Mouse (Mus musculus) CH12.LX (cell line): Measurements from ENCODE around the gene Tram2. TPM values are rescaled to one million over a fixed set of nuclear protein-coding genes. Genes with fewer than 3 reads are reported as not detected.

Source experiments
- DNase-seq: peaks from one replicate; pipeline ENCODE4 v3.0.0-alpha.2; 2013; ENCODE audit errors: extremely low read depth
- H3K27ac ChIP-seq: 2 replicates; pipeline ENCODE4 v1.5.1; 2012; ENCODE audit warnings: low read depth, mild to moderate bottlenecking, control low read depth, moderate library complexity; ENCODE audit not compliant: insufficient read depth
- H3K27me3 ChIP-seq: replicated peaks from 2 replicates; pipeline ENCODE3; 2012; ENCODE audit warnings: inconsistent platforms
- H3K36me3 ChIP-seq, 2 experiments: replicated peaks in 1 of 2; 2 replicates each; pipeline versions ENCODE3 to v1.6.1; 2012; ENCODE audit warnings: inconsistent platforms in 1 of 2, low read length in 1 of 2, mild to moderate bottlenecking in 1 of 2, mixed read lengths in 1 of 2, moderate library complexity in 1 of 2; ENCODE audit not compliant: control insufficient read depth in 1 of 2, insufficient read depth in 1 of 2
- H3K4me1 ChIP-seq, 2 experiments: 2 replicates each; pipeline ENCODE4 v1.6.1; 2012; ENCODE audit warnings: inconsistent platforms in 1 of 2, moderate library complexity in 1 of 2; ENCODE audit not compliant: insufficient read depth in 2 of 2, control insufficient read depth in 1 of 2
- H3K4me2 ChIP-seq: 2 replicates; pipeline ENCODE4 v1.6.1; 2012; ENCODE audit warnings: low read depth, mild to moderate bottlenecking, control low read depth; ENCODE audit not compliant: poor library complexity, insufficient read depth, severe bottlenecking
- H3K4me3 ChIP-seq, 3 experiments: fragments of 150-350 bp in 1 of 3; sonication (generic) in 1 of 3; replicated peaks in 1 of 3; 2 replicates each; pipeline versions ENCODE3 to v1.5.1; 2011 to 2012; ENCODE audit warnings: low read depth in 2 of 3, low read length in 2 of 3, mild to moderate bottlenecking in 2 of 3, moderate library complexity in 2 of 3, control low read depth in 1 of 3, improper control_type of control experiment in 1 of 3, inconsistent platforms in 1 of 3, mixed read lengths in 1 of 3; ENCODE audit not compliant: poor library complexity in 1 of 3
- H3K79me2 ChIP-seq: replicated peaks from 2 replicates; pipeline ENCODE4 v1.6.1; 2012; ENCODE audit warnings: mild to moderate bottlenecking, moderate library complexity; ENCODE audit not compliant: control insufficient read depth, poor library complexity, insufficient read depth, severe bottlenecking; ENCODE audit errors: extremely low read depth
- H3K9ac ChIP-seq: 2 replicates; pipeline ENCODE4 v1.6.1; 2012; ENCODE audit warnings: low read depth, mild to moderate bottlenecking, control low read depth, moderate library complexity; ENCODE audit not compliant: insufficient read depth
- H3K9me3 ChIP-seq: replicated peaks from 2 replicates; pipeline ENCODE3; 2012; ENCODE audit warnings: low read length, inconsistent platforms, mixed read lengths
- CHD2 ChIP-seq: IDR thresholded peaks from 2 replicates; pipeline ENCODE4 v1.6.1; 2011; ENCODE audit warnings: low read length, improper control_type of control experiment
- ETS1 ChIP-seq: conservative IDR thresholded peaks from 2 replicates; pipeline ENCODE4 v1.6.1; 2012; ENCODE audit warnings: low read depth, mild to moderate bottlenecking, inconsistent platforms, low read length, improper control_type of control experiment, moderate library complexity
- GABPA ChIP-seq: IDR thresholded peaks from 2 replicates; pipeline ENCODE4 v1.6.1; 2012; ENCODE audit warnings: low read depth, low read length, improper control_type of control experiment, inconsistent platforms; ENCODE audit not compliant: insufficient replicate concordance
- KAT2A ChIP-seq: IDR thresholded peaks from 2 replicates; pipeline ENCODE4 v1.6.1; 2012; ENCODE audit warnings: low read length, improper control_type of control experiment, inconsistent platforms; ENCODE audit not compliant: insufficient replicate concordance
- MAFK ChIP-seq: IDR thresholded peaks from 2 replicates; pipeline ENCODE4 v1.6.1; 2011; ENCODE audit warnings: low read length, improper control_type of control experiment; ENCODE audit not compliant: insufficient replicate concordance
- MAX ChIP-seq: IDR thresholded peaks from 2 replicates; pipeline ENCODE4 v1.6.1; 2011; ENCODE audit warnings: low read length, improper control_type of control experiment
- MXI1 ChIP-seq: IDR thresholded peaks from 2 replicates; pipeline ENCODE4 v1.6.1; 2011; ENCODE audit warnings: mild to moderate bottlenecking, low read depth, low read length, improper control_type of control experiment
- MYC ChIP-seq: IDR thresholded peaks from 2 replicates; pipeline ENCODE4 v1.6.1; 2011; ENCODE audit warnings: low read depth, mild to moderate bottlenecking, improper control_type of control experiment, low read length
- PAX5 ChIP-seq: IDR thresholded peaks from 2 replicates; pipeline ENCODE4 v1.6.1; 2012; ENCODE audit warnings: low read length, inconsistent platforms, mixed read lengths
- POLR2A ChIP-seq: IDR thresholded peaks from 2 replicates; pipeline ENCODE4 v1.6.1; 2011; ENCODE audit warnings: low read depth, mild to moderate bottlenecking, improper control_type of control experiment, low read length
- RCOR1 ChIP-seq: conservative IDR thresholded peaks from 2 replicates; pipeline ENCODE4 v1.6.1; 2012; ENCODE audit warnings: low read depth, mild to moderate bottlenecking, inconsistent platforms, low read length, improper control_type of control experiment
- SIN3A ChIP-seq: IDR thresholded peaks from 2 replicates; pipeline ENCODE4 v1.6.1; 2012; ENCODE audit warnings: low read length, improper control_type of control experiment, inconsistent platforms
- TCF12 ChIP-seq: IDR thresholded peaks from 2 replicates; pipeline ENCODE4 v1.6.1; 2014; ENCODE audit warnings: low read depth, mild to moderate bottlenecking, inconsistent platforms, low read length, improper control_type of control experiment
- UBTF ChIP-seq: IDR thresholded peaks from 2 replicates; pipeline ENCODE4 v1.6.1; 2012; ENCODE audit warnings: low read depth, mild to moderate bottlenecking, inconsistent platforms, low read length, improper control_type of control experiment, moderate library complexity
- ZC3H11A ChIP-seq: IDR thresholded peaks from 2 replicates; pipeline ENCODE4 v1.6.1; 2012; ENCODE audit warnings: low read depth, mild to moderate bottlenecking, inconsistent platforms, low read length, improper control_type of control experiment
- ZKSCAN1 ChIP-seq: IDR thresholded peaks from 2 replicates; pipeline ENCODE4 v1.6.1; 2012; ENCODE audit warnings: low read depth, inconsistent platforms, low read length, improper control_type of control experiment, borderline replicate concordance
- ZMIZ1 ChIP-seq: IDR thresholded peaks from 2 replicates; pipeline ENCODE4 v1.6.1; 2012; ENCODE audit warnings: low read depth, mild to moderate bottlenecking, inconsistent platforms, low read length, improper control_type of control experiment
- dilution Hi-C: fragments of 300-500 bp; cut with MboI; formaldehyde crosslinking; loops from 2 replicates; pipeline ENCODE4 v1.14.3; 2020; ENCODE audit warnings: low sequenced_read_pairs; ENCODE audit not compliant: extremely low pct_unique_long_range_greater_than_20kb, extremely low pct_ligation_motif_present
- in situ Hi-C: fragments of 300-500 bp; cut with MboI; formaldehyde crosslinking; loops from 3 replicates; pipeline ENCODE4 v1.14.3; 2019; ENCODE audit warnings: low sequenced_read_pairs, low pct_ligation_motif_present, low pct_unique_long_range_greater_than_20kb, mixed read lengths
- polyA plus RNA-seq: library from polyadenylated mRNA; unstranded; fragments of >175 nt; gene quantifications from 2 replicates; pipeline ENCODE4 v1.2.1, GENCODE M21; 2012; ENCODE audit warnings: low read depth; ENCODE audit not compliant: insufficient read length
- total RNA-seq, 2 experiments: library from RNA; depleted of rRNA; stranded (reverse); fragments of 300-350 nt in 1 of 2; fragments of >200 nt in 1 of 2; gene quantifications; 2 replicates each; pipeline ENCODE4 v1.2.3; 2012 to 2014

The Tram2 gene
- total and polyA plus RNA-seq, 3 experiments = 1.9 to 6.6 (median 2.4) TPM

DNA sequence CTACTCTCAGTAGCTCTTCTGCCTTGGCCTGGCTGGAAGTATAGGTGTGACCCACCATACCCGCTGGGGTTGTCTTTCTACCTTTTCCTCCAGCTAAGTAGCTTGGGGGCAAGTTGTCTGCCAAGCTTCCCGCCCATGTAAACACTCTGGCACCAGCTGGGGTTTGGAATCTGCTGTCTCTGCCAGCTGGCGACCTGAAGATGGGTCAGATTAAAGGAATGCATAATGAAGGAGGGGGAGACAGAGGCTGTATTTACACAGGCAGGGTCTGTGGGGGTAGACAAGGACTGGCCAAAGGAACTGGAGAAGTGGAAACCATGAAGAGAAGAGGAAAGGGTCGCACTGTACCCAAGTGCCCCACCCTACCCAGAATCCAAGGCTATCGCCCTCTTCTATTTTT is 26.4 kb downstream of the Tram2 start:
- H3K27me3 ChIP-seq = no peaks in the 10 kb centered on the region
- peaks cover 0 to 68% of the 10 kb centered on the region in 2 experiments for H3K36me3 ChIP-seq
- DNase-seq = no peak
- no peak overlapping the region for H3K4me2 ChIP-seq
- TF ChIP-seq POLR2A (no peak), RCOR1 (no peak), TCF12 (no peak), UBTF (no peak)
- H3K4me3 ChIP-seq = no peak overlapping the region
- H3K79me2 ChIP-seq = no peaks in the 10 kb centered on the region
- no peak overlapping the region for H3K9ac ChIP-seq
- no peak overlapping the region for H3K27ac ChIP-seq
- dilution Hi-C loops (no loop called here), in situ Hi-C loops (no loop called here)
- no peaks in the 10 kb centered on the region for H3K9me3 ChIP-seq
- H3K4me1 ChIP-seq = peaks cover 2 to 35% of the 10 kb centered on the region in 2 experiments; a peak in 2 of 4 replicates

DNA sequence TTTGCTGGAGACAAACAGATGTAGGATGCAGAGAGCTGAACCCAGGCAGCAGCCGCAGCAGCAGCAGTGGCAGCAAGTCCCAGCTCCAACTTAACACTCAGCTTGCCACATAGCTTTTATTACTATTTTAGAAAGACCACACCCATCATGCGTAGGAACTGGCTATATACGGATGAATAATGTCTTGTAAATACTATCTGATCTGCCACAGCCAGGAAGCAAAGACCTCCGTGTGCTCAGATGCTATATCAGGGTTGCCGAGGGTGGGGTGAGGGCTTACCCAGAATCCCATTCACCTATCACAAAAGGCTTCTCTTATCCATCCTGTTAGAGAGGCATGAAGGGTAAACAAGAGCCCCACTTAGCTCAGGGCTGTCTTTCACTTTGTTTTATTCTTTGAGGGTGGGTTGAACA is 26.9 kb downstream of the Tram2 start:
- Histone ChIP-seq H3K4me3 (no peak overlapping the region), H3K4me1 (peaks cover 2 to 35% of the 10 kb centered on the region in 2 experiments; a peak in 2 of 4 replicates), H3K27ac (no peak overlapping the region), H3K79me2 (no peaks in the 10 kb centered on the region), H3K9me3 (no peaks in the 10 kb centered on the region), H3K9ac (no peak overlapping the region), H3K27me3 (no peaks in the 10 kb centered on the region), H3K36me3 (peaks cover 0 to 72% of the 10 kb centered on the region in 2 experiments), H3K4me2 (no peak overlapping the region)
- DNase-seq = no peak
- TF ChIP-seq MAFK (no peak), MAX (no peak), ETS1 (no peak), CHD2 (no peak), SIN3A (no peak), POLR2A (no peak), ZKSCAN1 (no peak), MYC (no peak), ZC3H11A (no peak), PAX5 (no peak), GABPA (no peak), UBTF (no peak), KAT2A (no peak), MXI1 (no peak), ZMIZ1 (no peak)
- in situ Hi-C loops (no loop called here), dilution Hi-C loops (no loop called here)
